8 mouse cellular contexts compared by ENCODE assay signal in genomic region chr3:130945861-130946449, GRCm38 (mm10).
DNase-seq lines count a peak whose midpoint lies in the region; ATAC-seq lines count a peak whose summit lies in the region.

No protein-coding gene starts in this region.

- H3K4me1 ChIP-seq in heart, embryonic 10.5 days, result peaks cover 24% of the 10 kb centered on the region
- H3K4me1 ChIP-seq in kidney, embryonic 15.5 days, result peaks cover 17% of the 10 kb centered on the region
- no peaks in the 10 kb centered on the region; the same call in 1 of the 2 replicates for H3K4me1 ChIP-seq in liver, embryonic 15.5 days (replicated peaks)
- peaks cover 23% of the 10 kb centered on the region for H3K4me1 ChIP-seq in neural tube, embryonic 15.5 days

- no peaks in the 10 kb centered on the region; the same call in 1 of the 2 replicates for H3K27me3 ChIP-seq in heart, embryonic 10.5 days (ENCODE audit: insufficient read depth, poor library complexity, severe bottlenecking)
- H3K27me3 ChIP-seq in kidney, embryonic 15.5 days, result no peaks in the 10 kb centered on the region
- peaks cover 15% of the 10 kb centered on the region for H3K27me3 ChIP-seq in liver, embryonic 15.5 days
- H3K27me3 ChIP-seq in neural tube, embryonic 15.5 days (replicated peaks), result no peaks in the 10 kb centered on the region

- H3K36me3 ChIP-seq in heart, embryonic 10.5 days, result no peaks in the 10 kb centered on the region
- H3K36me3 ChIP-seq in kidney, embryonic 15.5 days, result no peaks in the 10 kb centered on the region
- no peaks in the 10 kb centered on the region for H3K36me3 ChIP-seq in liver, embryonic 15.5 days (replicated peaks)
- H3K36me3 ChIP-seq in neural tube, embryonic 15.5 days, result no peaks in the 10 kb centered on the region

- H3K9ac ChIP-seq in kidney, embryonic 15.5 days, result peak overlapping the region; percentile 41
- H3K9ac ChIP-seq in liver, embryonic 15.5 days, result no peak overlapping the region
- H3K9ac ChIP-seq in neural tube, embryonic 15.5 days (replicated peaks), result peak overlapping the region; percentile 45

- peak overlapping the region; percentile 60 for H3K4me3 ChIP-seq in heart, embryonic 10.5 days
- peak overlapping the region; percentile 45 for H3K4me3 ChIP-seq in kidney, embryonic 15.5 days (replicated peaks)
- peak overlapping the region; percentile 31 for H3K4me3 ChIP-seq in liver, embryonic 15.5 days (replicated peaks)
- H3K4me3 ChIP-seq in neural tube, embryonic 15.5 days (replicated peaks), result peak overlapping the region; percentile 34

- peak overlapping the region; percentile 80 for H3K4me2 ChIP-seq in kidney, embryonic 15.5 days
- peak overlapping the region; percentile 56 for H3K4me2 ChIP-seq in liver, embryonic 15.5 days
- H3K4me2 ChIP-seq in neural tube, embryonic 15.5 days, result peak overlapping the region; percentile 63

- H3K9me3 ChIP-seq in heart, embryonic 10.5 days, result no peaks in the 10 kb centered on the region
- H3K9me3 ChIP-seq in kidney, embryonic 15.5 days (replicated peaks), result no peaks in the 10 kb centered on the region
- no peaks in the 10 kb centered on the region for H3K9me3 ChIP-seq in liver, embryonic 15.5 days (replicated peaks)
- H3K9me3 ChIP-seq in neural tube, embryonic 15.5 days (replicated peaks), result no peaks in the 10 kb centered on the region

- H3K27ac ChIP-seq in heart, embryonic 10.5 days, result peak overlapping the region; percentile 94
- peak overlapping the region; percentile 85 for H3K27ac ChIP-seq in kidney, embryonic 15.5 days
- no peak overlapping the region for H3K27ac ChIP-seq in liver, embryonic 15.5 days (replicated peaks)
- peak overlapping the region; percentile 72 for H3K27ac ChIP-seq in neural tube, embryonic 15.5 days (replicated peaks)

- WGBS in heart, embryonic 10.5 days, result under 1% methylated on average over 25 of the region's 25 CpGs
- under 1% methylated on average over 25 of the region's 25 CpGs for WGBS in kidney, embryonic 15.5 days
- 3% methylated on average over 25 of the region's 25 CpGs for WGBS in liver, embryonic 15.5 days (ENCODE audit: insufficient replicate concordance)
- under 1% methylated on average over 25 of the region's 25 CpGs for WGBS in neural tube, embryonic 15.5 days

- peak; percentile 16 for DNase-seq in ovary, adult 18-20 months (ENCODE audit: low spot score)
- DNase-seq in ovary, postnatal 10 days (ENCODE audit: low spot score), result no peak
- peak; percentile 79 for DNase-seq in heart, embryonic 10.5 days (ENCODE audit: low spot score)

- ATAC-seq in common myeloid progenitor, adult 5-6 weeks (replicated peaks; ENCODE audit: low read depth, poor library complexity, severe bottlenecking), result peak; percentile 60
- ATAC-seq in kidney, embryonic 15.5 days (replicated peaks; ENCODE audit: low FRiP score), result peak; percentile 88
- no peak for ATAC-seq in liver, embryonic 15.5 days (ENCODE audit: insufficient read depth)
- peak; percentile 87 for ATAC-seq in neural tube, embryonic 15.5 days (ENCODE audit: low FRiP score)
- ATAC-seq in inflammation-experienced regulatory T-cells, adult 6 months, result no peak

Comparison
In these comparisons a context has a peak if more than half of its experiments do, and no peak if none do; other contexts are left out.
1. ATAC-seq: peak in common myeloid progenitor, adult 5-6 weeks (single experiment), kidney, embryonic 15.5 days (single experiment) and neural tube, embryonic 15.5 days (single experiment); none in liver, embryonic 15.5 days (single experiment) and inflammation-experienced regulatory T-cells, adult 6 months (single experiment).
2. Peak in every context shown above with its lines, with median percentiles within 50 percentile points of each other: H3K4me3 ChIP-seq and H3K4me2 ChIP-seq.